Comparison of ENCODE assay signal across 10 mouse cellular contexts in genomic region chr11:20646986-20647726, GRCm38 (mm10).
DNase-seq lines count a peak whose midpoint lies in the region; ATAC-seq lines count a peak whose summit lies in the region.
"Had no signal": no experiment of that assay in that cellular context is flagged by ENCODE, and none has a peak within 500 bp of the region (broad histone marks: within the 10 kb centered on the region; RNA-seq: fewer than 3 reads in every experiment).

No protein-coding gene starts in this region.

- peaks cover 4% of the 10 kb centered on the region; the same call in 1 of the 2 replicates for H3K36me3 ChIP-seq in kidney, embryonic 16.5 days (ENCODE audit: insufficient read depth, low read length)
- peaks cover 26% of the 10 kb centered on the region for H3K36me3 ChIP-seq in embryonic facial prominence, embryonic 10.5 days (replicated peaks)
- H3K36me3 ChIP-seq in forebrain, embryonic 12.5 days (replicated peaks), result peaks cover 9% of the 10 kb centered on the region
- peaks cover 3% of the 10 kb centered on the region; the same call in 1 of the 2 replicates for H3K36me3 ChIP-seq in midbrain, embryonic 14.5 days (ENCODE audit: control insufficient read depth, insufficient read depth, low read length)

- no peak overlapping the region for H3K4me3 ChIP-seq in kidney, embryonic 16.5 days (ENCODE audit: low read length)
- H3K4me3 ChIP-seq in embryonic facial prominence, embryonic 10.5 days, result no peak overlapping the region
- H3K4me3 ChIP-seq in forebrain, embryonic 12.5 days (replicated peaks), result no peak overlapping the region
- no peak overlapping the region for H3K4me3 ChIP-seq in midbrain, embryonic 14.5 days (replicated peaks; ENCODE audit: low read depth, low read length)

- no peaks in the 10 kb centered on the region for H3K27me3 ChIP-seq in kidney, embryonic 16.5 days (ENCODE audit: insufficient read depth, low read length)
- H3K27me3 ChIP-seq in embryonic facial prominence, embryonic 10.5 days (replicated peaks; ENCODE audit: low read depth, poor library complexity, severe bottlenecking), result no peaks in the 10 kb centered on the region
- no peaks in the 10 kb centered on the region for H3K27me3 ChIP-seq in forebrain, embryonic 12.5 days
- no peaks in the 10 kb centered on the region for H3K27me3 ChIP-seq in midbrain, embryonic 14.5 days (ENCODE audit: control insufficient read depth, insufficient read depth, low read length)

- peak overlapping the region; percentile 48 for H3K27ac ChIP-seq in kidney, embryonic 16.5 days (ENCODE audit: low read length)
- peak overlapping the region; percentile 74 for H3K27ac ChIP-seq in embryonic facial prominence, embryonic 10.5 days (replicated peaks)
- peak overlapping the region; percentile 70 for H3K27ac ChIP-seq in forebrain, embryonic 12.5 days
- H3K27ac ChIP-seq in midbrain, embryonic 14.5 days (replicated peaks; ENCODE audit: low read depth, low read length), result no peak overlapping the region

- WGBS in kidney, embryonic 16.5 days, result 22% methylated on average over 10 of the region's 10 CpGs
- WGBS in embryonic facial prominence, embryonic 10.5 days, result 38% methylated on average over 10 of the region's 10 CpGs
- WGBS in forebrain, embryonic 12.5 days, result 19% methylated on average over 10 of the region's 10 CpGs
- 18% methylated on average over 10 of the region's 10 CpGs for WGBS in midbrain, embryonic 14.5 days

- H3K9me3 ChIP-seq in kidney, embryonic 16.5 days (ENCODE audit: low read length), result no peaks in the 10 kb centered on the region
- no peaks in the 10 kb centered on the region for H3K9me3 ChIP-seq in embryonic facial prominence, embryonic 10.5 days
- H3K9me3 ChIP-seq in forebrain, embryonic 12.5 days, result no peaks in the 10 kb centered on the region
- H3K9me3 ChIP-seq in midbrain, embryonic 14.5 days (ENCODE audit: control insufficient read depth, low read length), result no peaks in the 10 kb centered on the region

- no peak overlapping the region for H3K9ac ChIP-seq in kidney, embryonic 16.5 days (replicated peaks; ENCODE audit: low read length)
- no peak overlapping the region for H3K9ac ChIP-seq in forebrain, embryonic 12.5 days
- no peak overlapping the region for H3K9ac ChIP-seq in midbrain, embryonic 14.5 days (replicated peaks; ENCODE audit: low read length)

- peaks cover 38% of the 10 kb centered on the region for H3K4me1 ChIP-seq in kidney, embryonic 16.5 days (ENCODE audit: insufficient read depth, low read length)
- peaks cover 86% of the 10 kb centered on the region for H3K4me1 ChIP-seq in embryonic facial prominence, embryonic 10.5 days
- H3K4me1 ChIP-seq in forebrain, embryonic 12.5 days, result peaks cover 79% of the 10 kb centered on the region
- peaks cover 38% of the 10 kb centered on the region for H3K4me1 ChIP-seq in midbrain, embryonic 14.5 days (ENCODE audit: control insufficient read depth, insufficient read depth, low read length)

- DNase-seq in kidney, adult 9 months, result no peak
- no peak for DNase-seq in embryonic facial prominence, embryonic 10.5 days (ENCODE audit: low spot score)
- peak; percentile 54 for DNase-seq in midbrain, embryonic 14.5 days
- DNase-seq in adrenal gland, postnatal 36 days, result no peak
- DNase-seq: cerebellum, adult 9-11 months; lung, adult 18-20 months; right cerebral cortex, postnatal 4 days had no signal

- no peak for ATAC-seq in kidney, embryonic 16.5 days (ENCODE audit: low FRiP score, low TSS enrichment)
- no peak for ATAC-seq in forebrain, embryonic 12.5 days (ENCODE audit: low FRiP score)
- no peak for ATAC-seq in midbrain, embryonic 14.5 days (ENCODE audit: low FRiP score, low TSS enrichment)
- no peak for ATAC-seq in megakaryocyte-erythroid progenitor cell, adult 5-6 weeks (replicated peaks; ENCODE audit: low FRiP score, low TSS enrichment, poor library complexity, severe bottlenecking)

- no peak overlapping the region for H3K4me2 ChIP-seq in kidney, embryonic 16.5 days (replicated peaks; ENCODE audit: low read depth, low read length)
- peak overlapping the region; percentile 15; the same call in 1 of the 2 replicates for H3K4me2 ChIP-seq in forebrain, embryonic 12.5 days
- H3K4me2 ChIP-seq in midbrain, embryonic 14.5 days (ENCODE audit: low read length), result no peak overlapping the region
